Mouse (Mus musculus): ENCODE results near the gene Fam83f. TPM values are rescaled to one million over a fixed set of nuclear protein-coding genes. Genes with fewer than 3 reads are reported as not detected.

The Fam83f gene
- polyA plus RNA-seq, 1 experiment = 0.25 TPM

DNA sequence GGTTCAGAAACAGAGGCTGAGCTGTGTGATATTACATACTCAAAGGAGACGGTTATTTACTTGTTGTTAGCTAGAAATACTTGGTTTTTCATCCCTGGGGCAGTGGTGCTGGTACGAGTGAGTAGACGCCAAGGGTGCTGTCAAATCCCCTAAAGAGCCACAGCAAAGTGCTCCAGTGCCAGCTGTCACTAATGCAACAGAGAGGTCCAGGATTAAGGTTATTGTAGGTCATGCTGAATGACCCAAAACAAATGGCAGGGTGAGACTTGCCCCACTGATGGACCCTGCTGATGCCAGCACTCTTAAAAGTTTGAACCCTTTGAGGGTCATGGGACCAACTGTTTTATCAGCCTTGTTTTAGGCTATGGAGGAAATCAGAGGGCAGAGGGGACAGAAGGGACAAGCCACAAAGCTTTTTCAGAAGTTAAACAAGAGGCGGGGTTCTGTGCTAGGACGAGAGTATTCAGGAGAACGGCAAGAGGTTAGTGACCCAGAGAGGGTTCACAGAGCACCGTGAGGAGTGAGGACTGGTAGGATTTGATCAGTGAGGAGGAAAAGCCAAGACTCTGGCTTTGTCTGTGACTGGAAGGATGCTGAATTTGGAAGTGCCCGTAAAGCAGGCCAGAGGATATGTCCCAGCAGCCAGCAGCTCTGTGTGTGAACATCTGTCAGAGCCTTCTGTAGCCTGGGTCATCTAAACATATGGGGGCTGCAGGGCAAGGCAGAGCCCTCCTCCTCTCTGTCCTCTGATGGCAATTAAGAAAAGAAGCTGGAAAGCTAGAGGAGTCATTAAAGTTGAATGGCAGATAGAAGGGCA, 13.3 kb downstream of the Fam83f start:
- WGBS = 78% methylated on average over 8 of the region's 8 CpGs
- no peaks in the 10 kb centered on the region for H3K27me3 ChIP-seq (ENCODE audit: control insufficient read depth, insufficient read depth, low read length)
- TF ChIP-seq POLR2A (IDR thresholded peaks at IDR 0.05; ENCODE audit: borderline replicate concordance, insufficient read depth, low read length) = no peak
- no peak for TF ChIP-seq CTCF (IDR thresholded peaks at IDR 0.05; ENCODE audit: borderline replicate concordance, insufficient read depth, low read depth, low read length)
- DNase-seq = no peak
- peaks cover 6% of the 10 kb centered on the region; the same call in 1 of the 2 replicates for H3K4me1 ChIP-seq (ENCODE audit: control insufficient read depth, insufficient read depth, low read length)
- no peak overlapping the region for H3K4me3 ChIP-seq (replicated peaks; ENCODE audit: insufficient read depth, low read depth, low read length)
- no peak overlapping the region for H3K27ac ChIP-seq (ENCODE audit: insufficient read depth, low read length)

DNA sequence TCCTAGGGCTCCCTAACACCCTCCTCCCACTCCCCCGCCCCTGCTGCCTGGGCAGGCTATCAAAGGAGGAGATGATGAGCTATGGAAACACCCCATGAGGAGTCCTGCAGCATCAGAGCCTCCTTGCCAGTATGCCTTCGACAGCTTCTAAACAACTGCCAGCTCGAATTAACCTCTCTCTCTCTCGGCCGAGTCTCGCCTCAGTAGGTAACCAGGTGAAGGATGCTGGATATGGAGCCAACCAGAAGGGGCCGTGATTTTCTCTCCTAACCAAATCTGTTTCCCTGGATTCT, 13.9 kb downstream of the Fam83f start:
- no peak for DNase-seq
- WGBS = 65% methylated on average over 7 of the region's 7 CpGs
- no peaks in the 10 kb centered on the region for H3K27me3 ChIP-seq (ENCODE audit: control insufficient read depth, insufficient read depth, low read length)
- H3K4me1 ChIP-seq (ENCODE audit: control insufficient read depth, insufficient read depth, low read length) = peaks cover 3% of the 10 kb centered on the region; the same call in 1 of the 2 replicates
- no peak overlapping the region for H3K4me3 ChIP-seq (replicated peaks; ENCODE audit: insufficient read depth, low read depth, low read length)
- TF ChIP-seq CTCF (IDR thresholded peaks at IDR 0.05; ENCODE audit: borderline replicate concordance, insufficient read depth, low read depth, low read length) = no peak
- no peak for TF ChIP-seq POLR2A (IDR thresholded peaks at IDR 0.05; ENCODE audit: borderline replicate concordance, insufficient read depth, low read length)
- H3K27ac ChIP-seq (ENCODE audit: insufficient read depth, low read length) = no peak overlapping the region

DNA sequence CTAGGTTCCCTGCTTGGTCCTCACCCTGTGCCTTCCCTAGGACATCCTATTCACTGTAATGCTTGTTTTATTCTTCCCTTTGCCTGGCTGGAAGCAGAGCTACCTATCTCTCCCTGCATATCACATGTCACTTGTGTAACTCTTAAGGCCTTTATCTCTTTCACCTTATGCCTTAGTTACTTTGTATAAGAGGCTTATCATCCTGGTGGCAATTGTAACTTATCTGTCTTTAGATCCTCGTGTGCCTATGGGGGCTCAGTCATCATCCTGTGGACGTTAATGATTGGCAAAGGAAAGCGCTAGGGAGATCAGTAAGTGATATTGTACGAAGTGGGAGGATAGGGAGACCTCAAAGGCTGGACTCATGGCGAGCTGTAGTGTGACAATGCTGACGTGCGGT, 16.9 kb downstream of the Fam83f start:
- WGBS = 93% methylated on average over 7 of the region's 7 CpGs

DNA sequence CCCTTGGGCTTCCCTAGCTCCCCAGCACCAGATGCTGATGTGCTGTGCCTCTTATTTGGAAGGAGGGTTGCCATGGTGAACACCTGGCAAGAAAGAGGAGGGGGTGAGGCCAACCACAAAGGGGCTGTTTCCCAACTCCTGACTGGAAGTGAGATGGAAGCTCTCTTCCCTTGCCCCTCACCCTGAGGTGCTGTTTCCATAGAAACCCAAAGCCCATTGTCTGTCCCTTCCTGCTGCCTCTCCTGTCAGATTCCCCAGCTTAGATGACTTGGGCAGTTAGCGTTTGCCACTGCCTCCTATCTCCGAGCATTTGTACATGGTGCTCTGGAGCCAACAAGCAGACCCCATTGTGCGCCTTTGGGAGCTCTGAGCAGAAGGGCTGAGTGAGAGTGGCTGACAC, 21.8 kb downstream of the Fam83f start:
- Histone ChIP-seq H3K27me3 (ENCODE audit: control insufficient read depth, insufficient read depth, low read length) (no peaks in the 10 kb centered on the region), H3K27ac (ENCODE audit: insufficient read depth, low read length) (no peak overlapping the region)
- 68% methylated on average over 3 of the region's 3 CpGs for WGBS

More for the DNA sequence above, 16.9 kb downstream of the Fam83f start:
- no peaks in the 10 kb centered on the region for H3K27me3 ChIP-seq (ENCODE audit: control insufficient read depth, insufficient read depth, low read length)
- no peak overlapping the region for H3K27ac ChIP-seq (ENCODE audit: insufficient read depth, low read length)
- no peak overlapping the region for H3K4me3 ChIP-seq (replicated peaks; ENCODE audit: insufficient read depth, low read depth, low read length)
- no peak for DNase-seq
- H3K4me1 ChIP-seq (ENCODE audit: control insufficient read depth, insufficient read depth, low read length) = no peaks in the 10 kb centered on the region
- TF ChIP-seq POLR2A (IDR thresholded peaks at IDR 0.05; ENCODE audit: borderline replicate concordance, insufficient read depth, low read length) = no peak
- no peak for TF ChIP-seq CTCF (IDR thresholded peaks at IDR 0.05; ENCODE audit: borderline replicate concordance, insufficient read depth, low read depth, low read length)

DNA sequence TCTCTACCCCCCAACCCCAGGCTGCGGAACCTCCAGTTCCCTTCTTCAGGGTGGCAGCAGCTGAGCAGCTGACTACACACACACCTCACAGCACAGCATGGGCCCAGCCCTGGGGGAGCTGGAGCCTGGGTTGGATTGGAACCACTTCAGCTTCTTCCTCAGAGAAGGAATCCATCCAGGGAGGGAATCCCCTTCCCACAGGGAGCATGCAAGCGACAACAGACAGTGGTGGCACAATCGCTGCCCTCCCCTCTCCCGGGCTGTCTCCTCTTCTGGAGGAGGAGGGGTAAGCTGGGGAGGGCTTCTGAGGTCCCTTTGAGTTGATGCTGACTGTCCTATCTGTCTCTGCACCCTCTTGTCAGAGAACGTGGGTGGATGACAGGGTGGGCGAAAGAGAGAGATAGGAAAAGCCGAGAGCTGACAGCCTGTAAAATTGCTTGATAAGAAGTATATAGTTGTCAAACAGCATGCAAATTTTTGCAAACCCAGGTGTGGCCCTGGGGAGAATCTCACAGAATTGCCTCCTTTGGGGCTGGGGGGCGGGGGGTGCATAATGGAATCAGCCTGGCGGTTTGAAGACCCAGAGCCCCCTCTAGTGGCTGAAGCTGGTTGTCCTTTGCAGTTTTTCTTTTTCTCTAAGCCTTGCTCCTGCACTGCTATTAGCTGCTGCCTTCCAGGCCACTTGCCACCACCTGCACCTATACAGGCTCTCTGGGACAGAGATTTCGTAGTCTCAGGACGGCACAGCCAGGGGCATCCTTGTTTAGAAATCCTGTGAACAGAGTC, 22.7 kb downstream of the Fam83f start:
- 29% methylated on average over 11 of the region's 11 CpGs for WGBS
- TF ChIP-seq CTCF (IDR thresholded peaks at IDR 0.05; ENCODE audit: borderline replicate concordance, insufficient read depth, low read depth, low read length) (peak; percentile 71), POLR2A (IDR thresholded peaks at IDR 0.05; ENCODE audit: borderline replicate concordance, insufficient read depth, low read length) (no peak)
- peak; percentile 76 to 80 for DNase-seq
- Histone ChIP-seq H3K27me3 (ENCODE audit: control insufficient read depth, insufficient read depth, low read length) (no peaks in the 10 kb centered on the region), H3K27ac (ENCODE audit: insufficient read depth, low read length) (no peak overlapping the region), H3K4me3 (replicated peaks; ENCODE audit: insufficient read depth, low read depth, low read length) (no peak overlapping the region), H3K4me1 (ENCODE audit: control insufficient read depth, insufficient read depth, low read length) (peaks cover 4% of the 10 kb centered on the region; the same call in 1 of the 2 replicates)

More for the DNA sequence above, 21.8 kb downstream of the Fam83f start:
- no peak for DNase-seq
- H3K4me3 ChIP-seq (replicated peaks; ENCODE audit: insufficient read depth, low read depth, low read length) = no peak overlapping the region
- H3K4me1 ChIP-seq (ENCODE audit: control insufficient read depth, insufficient read depth, low read length) = peaks cover 4% of the 10 kb centered on the region; the same call in 1 of the 2 replicates
- TF ChIP-seq CTCF (IDR thresholded peaks at IDR 0.05; ENCODE audit: borderline replicate concordance, insufficient read depth, low read depth, low read length) = no peak
- no peak for TF ChIP-seq POLR2A (IDR thresholded peaks at IDR 0.05; ENCODE audit: borderline replicate concordance, insufficient read depth, low read length)

DNA sequence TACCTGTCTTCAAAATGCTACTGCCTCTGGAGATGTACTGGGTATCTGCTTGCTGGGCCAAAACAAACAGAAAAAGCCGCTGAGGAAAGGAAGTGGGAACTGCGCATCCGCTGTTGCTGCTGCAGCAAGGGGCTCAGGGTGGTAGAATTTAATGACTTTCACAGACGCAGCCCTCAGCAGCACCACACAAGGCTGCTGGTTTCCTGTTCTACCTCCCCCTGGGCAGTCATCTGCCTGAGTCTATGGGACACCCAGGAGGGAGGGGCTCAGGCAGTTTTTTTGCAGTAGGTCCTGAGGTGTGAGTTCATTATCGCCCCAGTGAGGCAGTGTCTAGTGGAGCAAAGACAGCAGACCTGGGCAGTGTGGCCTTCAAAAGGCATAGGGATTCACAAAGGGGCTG, 25.9 kb downstream of the Fam83f start:
- 73% methylated on average over 5 of the region's 5 CpGs for WGBS
- Histone ChIP-seq H3K4me1 (ENCODE audit: control insufficient read depth, insufficient read depth, low read length) (peaks cover 4% of the 10 kb centered on the region; the same call in 1 of the 2 replicates), H3K4me3 (replicated peaks; ENCODE audit: insufficient read depth, low read depth, low read length) (no peak overlapping the region), H3K27ac (ENCODE audit: insufficient read depth, low read length) (no peak overlapping the region), H3K27me3 (ENCODE audit: control insufficient read depth, insufficient read depth, low read length) (no peaks in the 10 kb centered on the region)
- no peak for DNase-seq
- TF ChIP-seq POLR2A (IDR thresholded peaks at IDR 0.05; ENCODE audit: borderline replicate concordance, insufficient read depth, low read length) (no peak), CTCF (IDR thresholded peaks at IDR 0.05; ENCODE audit: borderline replicate concordance, insufficient read depth, low read depth, low read length) (no peak)

DNA sequence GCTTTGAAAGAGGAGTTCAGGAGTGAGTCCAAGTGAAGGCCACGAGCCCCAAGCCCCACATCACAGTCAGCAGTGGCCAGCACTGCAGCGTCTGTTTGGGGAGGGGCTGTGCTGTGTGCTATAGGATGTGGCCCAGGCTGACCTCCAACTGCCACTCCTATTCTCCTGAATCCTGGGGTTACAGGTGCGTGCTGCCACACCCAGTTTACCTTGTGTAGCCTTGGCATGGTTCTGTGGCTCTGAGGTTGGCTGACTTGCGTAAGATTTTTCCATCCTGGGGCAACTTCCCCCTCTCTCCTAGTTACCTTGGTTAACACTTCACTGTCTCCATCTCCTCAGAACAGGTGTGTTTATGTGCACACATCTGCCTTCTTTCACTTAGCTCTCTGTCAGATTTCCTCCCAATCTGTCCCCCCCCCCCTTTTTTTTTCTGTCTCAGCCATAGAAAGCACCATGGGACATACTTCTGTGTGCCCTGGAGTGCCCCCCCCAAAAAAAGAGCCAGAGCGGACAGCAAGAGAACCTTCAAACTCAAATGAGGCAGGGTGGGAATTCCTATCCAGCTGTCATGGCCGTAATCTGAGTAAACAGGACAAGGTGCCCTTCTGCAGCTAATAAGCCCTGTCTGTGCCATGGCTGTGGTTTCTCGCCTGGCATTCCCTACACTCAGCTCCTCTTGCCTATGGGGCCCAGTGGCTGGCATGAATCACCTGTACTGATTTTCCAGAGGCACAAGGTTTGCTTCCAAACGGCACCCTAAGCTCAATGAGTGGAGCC, 30.0 kb downstream of the Fam83f start:
- TF ChIP-seq POLR2A (IDR thresholded peaks at IDR 0.05; ENCODE audit: borderline replicate concordance, insufficient read depth, low read length) = no peak
- TF ChIP-seq CTCF (IDR thresholded peaks at IDR 0.05; ENCODE audit: borderline replicate concordance, insufficient read depth, low read depth, low read length) = no peak
- WGBS = 88% methylated on average over 8 of the region's 8 CpGs
- Histone ChIP-seq H3K27ac (ENCODE audit: insufficient read depth, low read length) (no peak overlapping the region), H3K4me3 (replicated peaks; ENCODE audit: insufficient read depth, low read depth, low read length) (no peak overlapping the region), H3K27me3 (ENCODE audit: control insufficient read depth, insufficient read depth, low read length) (no peaks in the 10 kb centered on the region), H3K4me1 (ENCODE audit: control insufficient read depth, insufficient read depth, low read length) (peaks cover 1% of the 10 kb centered on the region; the same call in 1 of the 2 replicates)
- no peak for DNase-seq
